Mouse (Mus musculus) c-Kit-positive CD71-negative TER-119-negative erythroid progenitor cells, embryonic 14.5 days (primary cell): ENCODE measurements around the gene Pms2.
A peak's percentile ranks its signal among the peaks of the same experiment; 100 is the strongest.

Experiments used
- DNase-seq: peaks from one replicate; pipeline ENCODE4 v3.0.0-alpha.2; 2013; ENCODE audit warnings: low read depth

The Pms2 gene

DNA sequence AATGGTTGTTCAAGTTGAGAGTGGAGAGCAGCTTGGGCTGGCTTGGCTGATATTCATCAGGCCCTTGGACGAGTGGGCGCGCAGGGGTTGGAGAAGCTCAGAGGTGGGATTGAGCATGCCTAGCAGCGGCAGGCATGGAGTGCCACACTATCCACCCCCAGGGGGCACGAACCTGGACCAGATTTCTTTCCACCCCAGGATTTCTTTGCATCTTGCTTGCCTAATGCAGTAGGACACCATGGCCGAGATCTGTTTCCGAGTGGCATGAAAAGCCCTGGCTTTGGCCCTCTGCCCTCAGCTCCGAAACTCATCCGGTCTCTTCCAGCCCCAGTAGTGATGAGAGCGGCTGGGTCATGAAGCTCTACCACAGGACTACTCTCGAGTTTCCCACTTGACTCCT lies 23.6 kb downstream of the Pms2 start:
- no peak for DNase-seq

GRCm38 (mm10) chr5:143933875-143934274 lies 24.1 kb downstream of the Pms2 start:
- no peak for DNase-seq

DNA sequence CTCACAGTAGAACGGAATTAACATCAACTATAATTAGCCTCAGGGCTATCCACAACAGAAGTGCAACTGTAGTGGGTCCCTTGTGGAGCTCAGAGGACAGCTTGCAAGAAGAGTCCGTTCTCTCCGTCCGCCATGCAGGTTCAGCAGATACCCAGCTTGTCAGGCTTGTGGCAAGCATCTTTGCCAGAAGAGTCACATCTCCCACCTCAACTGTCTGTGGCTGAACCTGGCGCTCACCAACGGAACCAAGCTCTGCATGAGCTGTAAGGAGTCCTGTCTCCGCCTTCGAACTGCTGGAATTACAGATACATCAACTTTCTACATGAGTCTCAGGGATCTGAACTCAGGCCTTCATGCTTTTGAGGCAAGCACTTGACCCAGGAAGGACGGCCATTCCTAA lies 26.4 kb downstream of the Pms2 start:
- DNase-seq, result no peak

DNA sequence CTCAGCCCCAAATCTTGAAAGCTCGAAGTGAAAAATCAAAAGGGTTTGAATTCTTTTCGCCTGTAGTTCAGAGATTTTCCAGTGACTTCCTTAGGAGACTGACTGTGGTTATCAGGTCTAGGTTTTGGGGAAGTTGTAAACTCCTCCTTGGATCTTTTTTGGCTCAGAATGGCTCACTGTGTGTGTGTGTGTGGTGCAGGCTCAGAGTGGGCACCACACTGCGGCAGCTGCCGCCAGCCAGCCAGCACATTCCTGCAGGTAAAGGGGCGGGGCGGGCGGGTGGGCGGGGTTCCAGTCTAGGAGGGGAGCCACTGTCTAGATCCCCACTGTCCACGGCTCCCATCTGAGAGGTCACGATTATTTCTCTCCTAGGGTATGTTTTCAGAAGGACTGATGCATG lies 31.8 kb downstream of the Pms2 start:
- DNase-seq, result no peak

GRCm38 (mm10) chr5:143943231-143944125 lies 33.7 kb downstream of the Pms2 start:
- no peak for DNase-seq

- DNase-seq, result no peak
These were observed 38.6 kb downstream of the Pms2 start for GRCm38 (mm10) chr5:143948361-143948760.

GRCm38 (mm10) chr5:143950016-143950415 lies 40.3 kb downstream of the Pms2 start:
- no peak for DNase-seq

DNA sequence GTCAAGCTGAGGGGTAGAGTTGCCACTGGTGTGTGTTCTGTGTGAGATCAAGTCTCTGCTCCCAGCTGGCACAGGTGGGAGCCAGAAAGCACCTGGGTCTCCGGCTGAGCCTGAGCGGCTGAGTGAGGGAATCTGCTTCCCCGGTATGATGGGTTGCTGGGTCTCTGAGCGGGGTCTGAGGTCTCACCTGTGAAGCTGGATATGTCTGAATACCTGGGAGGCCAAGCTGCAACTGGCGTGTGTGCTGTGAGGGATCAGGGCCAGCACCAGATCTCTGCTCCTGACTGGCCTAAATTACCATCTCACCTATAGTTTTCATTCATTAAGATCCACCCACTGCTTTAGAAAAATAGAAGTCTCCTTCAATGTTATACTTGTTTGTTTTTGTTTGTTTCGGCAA lies 47.3 kb downstream of the Pms2 start:
- no peak for DNase-seq

DNA sequence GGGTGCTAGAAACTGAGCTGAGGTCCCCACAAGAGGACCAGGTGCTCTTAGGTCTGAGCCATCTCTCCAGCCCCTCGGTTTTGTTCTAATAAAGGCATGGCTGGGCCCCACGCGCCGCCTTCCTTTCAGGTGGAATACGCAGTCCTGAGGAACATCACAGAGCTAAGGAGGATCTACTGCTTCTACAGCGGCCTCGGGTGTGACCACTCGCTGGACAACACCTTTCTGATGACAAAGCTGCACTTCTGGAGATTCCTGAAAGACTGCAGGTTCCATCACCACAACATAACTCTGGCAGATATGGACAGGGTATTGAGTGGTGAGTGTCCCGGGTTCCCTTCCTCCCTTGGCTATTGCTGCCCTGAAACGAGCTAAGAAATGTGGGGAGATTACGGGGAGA lies 49.8 kb downstream of the Pms2 start:
- no peak for DNase-seq

DNA sequence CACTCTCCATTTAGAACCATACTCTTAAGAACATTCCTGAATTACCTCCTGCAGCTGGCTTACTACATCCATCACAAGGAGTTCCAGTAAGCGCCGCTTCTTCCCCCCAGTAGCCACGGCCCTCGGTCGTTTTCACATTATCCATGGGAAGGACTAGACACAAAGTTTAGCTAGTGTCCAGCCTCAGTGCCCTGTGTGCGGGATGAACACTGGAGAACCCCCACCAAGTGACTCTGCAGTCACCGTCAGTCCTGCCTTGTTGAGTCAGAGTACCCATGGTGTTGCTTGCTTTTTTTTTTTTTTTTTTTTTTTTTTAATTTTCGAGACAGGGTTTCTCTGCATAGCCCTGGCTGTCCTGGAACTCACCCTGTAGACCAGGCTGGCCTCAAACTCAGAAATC lies 51.4 kb downstream of the Pms2 start:
- no peak for DNase-seq

GRCm38 (mm10) chr5:143965586-143966345 lies 56.0 kb downstream of the Pms2 start:
- no peak for DNase-seq

GRCm38 (mm10) chr5:143966671-143967070 lies 56.9 kb downstream of the Pms2 start:
- DNase-seq, result no peak

- DNase-seq, result no peak
These were observed 62.9 kb downstream of the Pms2 start for GRCm38 (mm10) chr5:143972628-143973027.

DNA sequence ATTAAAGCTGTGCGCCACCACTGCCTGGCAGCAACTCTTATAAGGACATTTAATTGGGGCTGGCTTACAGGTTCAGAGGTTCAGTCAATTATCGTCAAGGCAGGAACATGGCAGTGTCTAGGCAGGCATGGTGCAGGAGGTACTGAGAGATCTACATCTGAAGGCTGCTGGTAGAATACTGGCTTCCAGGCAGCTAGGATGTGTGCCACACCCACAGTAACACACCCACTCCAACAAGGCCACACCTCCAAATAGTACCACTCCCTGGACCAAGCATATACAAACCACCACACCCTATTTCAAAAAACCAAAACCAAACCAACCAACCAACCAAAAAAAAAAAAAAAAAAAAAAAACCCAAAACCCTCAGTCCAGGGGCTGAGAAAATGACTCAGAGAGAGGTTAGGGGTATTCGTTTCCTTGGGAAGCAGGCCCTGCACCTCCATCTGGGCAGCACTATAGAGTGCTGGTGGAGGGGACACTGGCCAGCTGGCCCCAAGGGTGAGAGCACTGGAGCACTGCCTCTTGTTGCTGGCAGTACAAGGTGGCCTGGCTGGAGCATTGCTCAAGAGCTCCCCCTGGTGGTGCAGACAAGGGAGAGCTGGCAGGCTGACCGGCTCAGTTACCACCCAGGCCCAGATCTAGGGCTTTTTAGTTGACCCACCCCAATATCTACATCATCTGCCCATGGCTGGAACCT lies 65.3 kb downstream of the Pms2 start:
- DNase-seq, result peak; percentile 45

DNA sequence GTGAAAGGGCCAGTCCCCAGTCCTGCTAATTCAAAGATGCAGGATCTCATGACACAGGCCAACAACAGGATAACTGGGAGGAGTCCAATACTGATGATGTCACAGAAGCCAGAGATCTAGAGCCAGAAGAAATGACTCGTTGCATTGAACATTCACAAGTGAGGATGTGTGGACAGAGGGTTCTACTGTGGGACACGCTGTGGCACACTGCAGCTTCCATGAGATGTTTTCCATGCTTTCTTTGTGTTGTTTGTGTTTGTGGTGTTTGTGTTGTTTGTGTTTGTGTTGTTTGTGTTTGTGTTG lies 65.8 kb downstream of the Pms2 start:
- no peak for DNase-seq

DNA sequence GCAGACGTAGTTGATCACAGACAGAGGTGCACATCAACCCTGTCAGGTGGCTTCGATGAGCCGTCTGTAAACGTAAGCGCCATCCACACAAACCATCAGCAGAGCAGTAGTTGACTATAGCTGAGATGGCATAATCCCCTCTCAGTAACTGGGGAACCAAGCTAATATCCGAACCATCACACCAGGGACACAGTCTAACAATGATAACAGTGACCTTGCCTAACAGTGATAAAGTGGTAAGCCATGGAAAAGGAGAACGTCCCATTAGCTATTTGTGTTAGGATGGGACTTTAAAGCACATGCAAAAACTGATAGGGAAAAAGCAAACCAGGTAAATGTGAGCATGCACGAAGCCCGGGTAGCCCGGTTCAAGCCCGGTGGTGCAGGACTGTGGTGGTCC lies 66.5 kb downstream of the Pms2 start:
- DNase-seq, result no peak

DNA sequence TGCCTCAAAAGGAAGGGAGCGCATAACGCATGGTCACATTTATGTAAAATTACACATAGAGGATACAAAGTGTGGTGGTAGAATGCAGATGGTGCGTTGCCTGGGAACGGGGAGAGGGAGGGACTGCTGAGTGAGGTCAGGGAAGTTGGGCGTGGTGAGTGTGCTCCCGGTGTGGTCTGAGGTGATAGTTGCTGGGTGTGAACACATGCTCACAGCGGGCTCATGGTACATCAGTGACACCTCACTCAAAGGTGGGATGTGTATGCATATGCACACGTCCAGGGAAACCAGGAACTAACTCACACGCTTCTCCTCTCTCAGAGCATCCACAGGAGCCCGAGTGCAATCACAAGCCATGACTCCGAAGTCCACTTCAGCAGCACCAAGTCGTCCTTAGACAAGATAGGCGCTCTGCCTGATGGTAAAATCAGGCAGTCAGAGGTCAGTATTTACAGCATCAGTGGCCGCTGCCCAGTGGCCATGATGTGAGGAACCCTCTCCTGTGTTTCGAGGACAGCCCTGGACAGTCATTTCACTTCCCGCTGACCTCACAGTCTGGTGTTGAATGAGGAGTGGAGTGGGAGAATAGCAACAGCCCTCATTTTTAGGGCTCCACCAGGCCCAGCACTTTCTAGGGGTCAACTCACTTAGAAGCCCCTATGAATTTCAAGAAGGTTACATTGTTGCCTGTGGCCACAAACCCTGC lies 67.1 kb downstream of the Pms2 start:
- DNase-seq, result no peak

GRCm38 (mm10) chr5:143980858-143981257 lies 71.1 kb downstream of the Pms2 start:
- DNase-seq, result no peak

DNA sequence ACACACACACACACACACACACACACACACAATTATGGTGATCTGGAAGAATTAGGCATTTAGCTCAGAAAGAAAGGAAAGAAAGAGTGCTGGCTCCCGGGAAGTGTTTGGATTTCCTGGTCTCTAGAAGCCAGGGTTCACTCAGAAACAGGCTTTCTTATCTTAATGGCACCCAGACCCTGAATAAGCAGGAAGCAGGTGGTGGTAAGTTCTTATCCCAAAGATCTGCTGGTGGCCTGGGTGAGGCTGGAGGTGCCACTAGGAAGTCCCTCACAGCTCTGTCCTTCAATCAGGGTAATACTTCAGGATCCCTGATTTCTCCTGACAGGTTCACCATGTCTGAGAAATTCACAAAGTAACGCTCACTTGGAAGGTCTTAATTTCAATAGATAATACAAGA lies 72.6 kb downstream of the Pms2 start:
- DNase-seq, result no peak
